Mouse (Mus musculus) testis, adult 2 months (tissue): ENCODE measurements around the gene Ltv1. TPM values are rescaled to one million over a fixed set of nuclear protein-coding genes. Genes with fewer than 3 reads are reported as not detected.

Source experiments
- H3K27ac ChIP-seq: fragments of 200-500 bp; 2 replicates; pipeline ENCODE4 v1.5.1; 2012; ENCODE audit warnings: low read depth, low read length; ENCODE audit not compliant: control insufficient read depth, insufficient read depth
- H3K27me3 ChIP-seq: fragments of 200-500 bp; 2 replicates; pipeline ENCODE4 v1.6.1; 2012; ENCODE audit warnings: mild to moderate bottlenecking, low read length, moderate library complexity; ENCODE audit not compliant: control insufficient read depth, insufficient read depth
- H3K36me3 ChIP-seq: fragments of 200-500 bp; 2 replicates; pipeline ENCODE4 v1.6.1; 2012; ENCODE audit warnings: mild to moderate bottlenecking, low read length; ENCODE audit not compliant: control insufficient read depth, insufficient read depth
- H3K4me1 ChIP-seq: fragments of 200-500 bp; 2 replicates; pipeline ENCODE4 v1.6.1; 2012; ENCODE audit warnings: low read length; ENCODE audit not compliant: control insufficient read depth, insufficient read depth
- H3K4me3 ChIP-seq: fragments of 200-500 bp; 2 replicates; pipeline ENCODE4 v1.5.1; 2012; ENCODE audit warnings: low read depth, mild to moderate bottlenecking, low read length, moderate library complexity, mixed read lengths; ENCODE audit not compliant: control insufficient read depth
- CTCF ChIP-seq: fragments of 200-500 bp; IDR thresholded peaks from 2 replicates; pipeline ENCODE4 v1.5.1; 2012; ENCODE audit warnings: low read depth, mild to moderate bottlenecking, inconsistent platforms, low read length, moderate library complexity; ENCODE audit not compliant: control insufficient read depth, insufficient read depth, insufficient replicate concordance
- POLR2A ChIP-seq: fragments of 200-500 bp; IDR thresholded peaks from 2 replicates; pipeline ENCODE4 v1.6.1; 2012; ENCODE audit warnings: low read depth, mild to moderate bottlenecking, inconsistent platforms, low read length, moderate library complexity; ENCODE audit not compliant: control insufficient read depth
- polyA plus RNA-seq: library from polyadenylated mRNA; depleted of rRNA; stranded (reverse); fragments of >200 nt; gene quantifications from 2 replicates; pipeline ENCODE4 v1.2.3, GENCODE M21; 2012

Gene Ltv1
- polyA plus RNA-seq, 1 experiment: 25.4 TPM

GRCm38 (mm10) chr10:13232443-13233142 is 39.6 kb upstream of the Ltv1 start:
- no peak overlapping the region for H3K4me3 ChIP-seq
- H3K36me3 ChIP-seq: no peaks in the 10 kb centered on the region
- no peaks in the 10 kb centered on the region for H3K4me1 ChIP-seq
- no peaks in the 10 kb centered on the region for H3K27me3 ChIP-seq
- no peak overlapping the region for H3K27ac ChIP-seq
- TF ChIP-seq CTCF (no peak), POLR2A (no peak)

GRCm38 (mm10) chr10:13230716-13231115 is 37.7 kb upstream of the Ltv1 start:
- no peak overlapping the region for H3K27ac ChIP-seq
- no peaks in the 10 kb centered on the region for H3K36me3 ChIP-seq
- H3K27me3 ChIP-seq: no peaks in the 10 kb centered on the region
- no peak for TF ChIP-seq POLR2A
- TF ChIP-seq CTCF: no peak
- H3K4me3 ChIP-seq: no peak overlapping the region
- no peaks in the 10 kb centered on the region for H3K4me1 ChIP-seq

- Histone ChIP-seq H3K36me3 (no peaks in the 10 kb centered on the region), H3K27ac (no peak overlapping the region), H3K4me3 (no peak overlapping the region), H3K27me3 (no peaks in the 10 kb centered on the region), H3K4me1 (no peaks in the 10 kb centered on the region)
- TF ChIP-seq CTCF: no peak
Measured at GRCm38 (mm10) chr10:13225377-13226063, 32.6 kb upstream of the Ltv1 start.

GRCm38 (mm10) chr10:13222135-13222534 is 29.2 kb upstream of the Ltv1 start:
- H3K4me1 ChIP-seq: no peaks in the 10 kb centered on the region
- no peaks in the 10 kb centered on the region for H3K36me3 ChIP-seq
- no peak overlapping the region for H3K4me3 ChIP-seq
- H3K27me3 ChIP-seq: no peaks in the 10 kb centered on the region
- TF ChIP-seq POLR2A (no peak), CTCF (no peak)
- no peak overlapping the region for H3K27ac ChIP-seq

- H3K27me3 ChIP-seq: no peaks in the 10 kb centered on the region
- no peak overlapping the region for H3K4me3 ChIP-seq
- H3K27ac ChIP-seq: no peak overlapping the region
- H3K36me3 ChIP-seq: no peaks in the 10 kb centered on the region
- TF ChIP-seq CTCF (no peak), POLR2A (no peak)
- H3K4me1 ChIP-seq: no peaks in the 10 kb centered on the region
Measured at GRCm38 (mm10) chr10:13220061-13220460, 27.1 kb upstream of the Ltv1 start.

- H3K4me3 ChIP-seq: no peak overlapping the region
- H3K36me3 ChIP-seq: no peaks in the 10 kb centered on the region
- H3K27me3 ChIP-seq: no peaks in the 10 kb centered on the region
- TF ChIP-seq CTCF (no peak), POLR2A (no peak)
- no peak overlapping the region for H3K27ac ChIP-seq
- no peaks in the 10 kb centered on the region for H3K4me1 ChIP-seq
Measured at GRCm38 (mm10) chr10:13213956-13214355, 21.0 kb upstream of the Ltv1 start.

GRCm38 (mm10) chr10:13212829-13213228 is 19.9 kb upstream of the Ltv1 start:
- H3K27ac ChIP-seq: no peak overlapping the region
- H3K4me3 ChIP-seq: no peak overlapping the region
- no peaks in the 10 kb centered on the region for H3K36me3 ChIP-seq
- TF ChIP-seq CTCF (no peak), POLR2A (no peak)
- no peaks in the 10 kb centered on the region for H3K4me1 ChIP-seq
- H3K27me3 ChIP-seq: no peaks in the 10 kb centered on the region

GRCm38 (mm10) chr10:13212326-13212725 is 19.4 kb upstream of the Ltv1 start:
- TF ChIP-seq POLR2A: no peak
- Histone ChIP-seq H3K4me3 (no peak overlapping the region), H3K4me1 (no peaks in the 10 kb centered on the region), H3K27me3 (no peaks in the 10 kb centered on the region), H3K27ac (no peak overlapping the region), H3K36me3 (no peaks in the 10 kb centered on the region)
